Mouse (Mus musculus): ENCODE results near the gene Slc30a5.

The Slc30a5 gene

GRCm38 (mm10) chr13:100755329-100755728 is 77.9 kb downstream of the Slc30a5 start:
- no peak for DNase-seq (ENCODE audit: low spot score in 2 of 2)

GRCm38 (mm10) chr13:100754186-100754585 is 79.0 kb downstream of the Slc30a5 start:
- no peak for DNase-seq (ENCODE audit: low spot score in 2 of 2)

- no peak for DNase-seq (ENCODE audit: low spot score in 2 of 2)
Measured at GRCm38 (mm10) chr13:100753011-100753410, 80.2 kb downstream of the Slc30a5 start.

All from thymus, postnatal 10 days (tissue).